Mouse (Mus musculus) olfactory bulb, adult 2 months (tissue): ENCODE results near the gene Chchd6.

ENCODE experiments used
- CTCF ChIP-seq: fragments of 200-500 bp; IDR thresholded peaks from 2 replicates; pipeline ENCODE4 v1.5.1; 2012; ENCODE audit warnings: low read depth, mild to moderate bottlenecking, low read length, moderate library complexity; ENCODE audit not compliant: insufficient read depth
- POLR2A ChIP-seq: fragments of 200-500 bp; IDR thresholded peaks from 2 replicates; pipeline ENCODE4 v1.6.1; 2012; ENCODE audit warnings: mild to moderate bottlenecking, low read depth, low read length, moderate library complexity; ENCODE audit not compliant: insufficient read depth

GRCm38 (mm10) chr6:89614596-89615372, 19.3 kb upstream of the Chchd6 start:
- no peak for TF ChIP-seq CTCF
- no peak for TF ChIP-seq POLR2A
